Mouse (Mus musculus) megakaryocyte-erythroid progenitor cell, adult 5-6 weeks (primary cell): ENCODE data around the gene Olfr195. TPM values are rescaled to one million over a fixed set of nuclear protein-coding genes. Genes with fewer than 3 reads are reported as not detected.
"Not testable (repeated sequence)": the region's sequence is repeated elsewhere in the genome, so short reads cannot be mapped to it uniquely, and the experiment has no call there.

Source experiments
- ATAC-seq: replicated peaks from 2 replicates; pipeline ENCODE4 v1.8.0; 2016; ENCODE audit warnings: mild to moderate bottlenecking, inconsistent platforms; ENCODE audit not compliant: severe bottlenecking, poor library complexity, low FRiP score, low TSS enrichment
- total RNA-seq, 2 experiments: library from RNA; stranded (forward) in 1 of 2; stranded (reverse) in 1 of 2; fragments of 200-1000, 215-1000 nt in 1 of 2; fragments of >200 nt in 1 of 2; fragmentation: Nextera tagmentation in 1 of 2; gene quantifications; 2 replicates each; pipeline ENCODE4 v1.2.3; 2014 to 2017

Olfr195 gene
- total RNA-seq (2014; fragmentation: Nextera tagmentation), result not detected in 2 replicates
- not detected in 2 replicates for total RNA-seq (2017)

- ATAC-seq, result no peak
These were observed at the start of gene Olfr195 for GRCm38 (mm10) chr16:59146746-59147145. TSS of gene Olfr195 (plus strand) at chr16:59147046.

- ATAC-seq, result no peak
These were observed 41.5 kb upstream of the Olfr195 start for GRCm38 (mm10) chr16:59105312-59105711.

GRCm38 (mm10) chr16:59108522-59108921 is 38.3 kb upstream of the Olfr195 start:
- ATAC-seq, result not testable (repeated sequence)

- ATAC-seq, result no peak
These were observed 35.1 kb upstream of the Olfr195 start, which contains the start of gene Olfr193 for GRCm38 (mm10) chr16:59111781-59112180. TSS of gene Olfr193 (minus strand) at chr16:59111881.

- ATAC-seq, result no peak
These were observed 25.9 kb upstream of the Olfr195 start, which contains the start of gene Olfr194 for GRCm38 (mm10) chr16:59120969-59121368. TSS of gene Olfr194 (minus strand) at chr16:59121069.

- ATAC-seq, result no peak
These were observed 16.1 kb upstream of the Olfr195 start for GRCm38 (mm10) chr16:59130740-59131139.

GRCm38 (mm10) chr16:59141105-59141504 is 5.7 kb upstream of the Olfr195 start:
- ATAC-seq, result no peak

- no peak for ATAC-seq
These were observed 5.2 kb downstream of the Olfr195 start for GRCm38 (mm10) chr16:59151996-59152395.

- no peak for ATAC-seq
These were observed 23.5 kb downstream of the Olfr195 start, which contains the start of gene Olfr196 for GRCm38 (mm10) chr16:59170354-59170753. TSS of gene Olfr196 (minus strand) at chr16:59170454.

Other genes with a start within 250 kb of the Olfr195 start
- not detected in 2 replicates for gene Olfr181, start 218.3 kb upstream of the Olfr195 start, total RNA-seq (2014; fragmentation: Nextera tagmentation)
- not detected in 2 replicates for gene Olfr181, start 218.3 kb upstream of the Olfr195 start, total RNA-seq (2017)
- not detected in 2 replicates for gene Olfr180, start 217.7 kb upstream of the Olfr195 start, total RNA-seq (2014; fragmentation: Nextera tagmentation)
- gene Olfr180, start 217.7 kb upstream of the Olfr195 start, total RNA-seq (2017), result not detected in 2 replicates
- gene Olfr183, start 151.7 kb upstream of the Olfr195 start, total RNA-seq (2014; fragmentation: Nextera tagmentation), result not detected in 2 replicates
- gene Olfr183, start 151.7 kb upstream of the Olfr195 start, total RNA-seq (2017), result not detected in 2 replicates
- gene Olfr186, start 116.8 kb upstream of the Olfr195 start, total RNA-seq (2014; fragmentation: Nextera tagmentation), result not detected in 2 replicates
- gene Olfr186, start 116.8 kb upstream of the Olfr195 start, total RNA-seq (2017), result not detected in 2 replicates
- gene Olfr187, start 107.3 kb upstream of the Olfr195 start, total RNA-seq (2014; fragmentation: Nextera tagmentation), result not detected in 2 replicates
- not detected in 2 replicates for gene Olfr187, start 107.3 kb upstream of the Olfr195 start, total RNA-seq (2017)
- not detected in 2 replicates for gene Olfr190, start 69.0 kb upstream of the Olfr195 start, total RNA-seq (2014; fragmentation: Nextera tagmentation)
- not detected in 2 replicates for gene Olfr190, start 69.0 kb upstream of the Olfr195 start, total RNA-seq (2017)
- gene Olfr191, start 57.2 kb upstream of the Olfr195 start, total RNA-seq (2014; fragmentation: Nextera tagmentation), result not detected in 2 replicates
- not detected in 2 replicates for gene Olfr191, start 57.2 kb upstream of the Olfr195 start, total RNA-seq (2017)
- not detected in 2 replicates for gene Olfr193, start 35.2 kb upstream of the Olfr195 start, total RNA-seq (2014; fragmentation: Nextera tagmentation)
- not detected in 2 replicates for gene Olfr193, start 35.2 kb upstream of the Olfr195 start, total RNA-seq (2017)
- not detected in 2 replicates for gene Olfr194, start 26.0 kb upstream of the Olfr195 start, total RNA-seq (2014; fragmentation: Nextera tagmentation)
- gene Olfr194, start 26.0 kb upstream of the Olfr195 start, total RNA-seq (2017), result not detected in 2 replicates
- not detected in 2 replicates for gene Olfr196, start 23.4 kb downstream of the Olfr195 start, total RNA-seq (2014; fragmentation: Nextera tagmentation)
- gene Olfr196, start 23.4 kb downstream of the Olfr195 start, total RNA-seq (2017), result not detected in 2 replicates
- gene Olfr198, start 56.5 kb downstream of the Olfr195 start, total RNA-seq (2014; fragmentation: Nextera tagmentation), result not detected in 2 replicates
- gene Olfr198, start 56.5 kb downstream of the Olfr195 start, total RNA-seq (2017), result not detected in 2 replicates
- not detected in 2 replicates for gene Olfr199, start 72.7 kb downstream of the Olfr195 start, total RNA-seq (2014; fragmentation: Nextera tagmentation)
- not detected in 2 replicates for gene Olfr199, start 72.7 kb downstream of the Olfr195 start, total RNA-seq (2017)
- gene Olfr201, start 125.6 kb downstream of the Olfr195 start, total RNA-seq (2014; fragmentation: Nextera tagmentation), result not detected in 2 replicates
- not detected in 2 replicates for gene Olfr201, start 125.6 kb downstream of the Olfr195 start, total RNA-seq (2017)
- not detected in 2 replicates for gene Olfr202, start 139.7 kb downstream of the Olfr195 start, total RNA-seq (2014; fragmentation: Nextera tagmentation)
- not detected in 2 replicates for gene Olfr202, start 139.7 kb downstream of the Olfr195 start, total RNA-seq (2017)
- not detected in 2 replicates for gene Olfr203, start 151.8 kb downstream of the Olfr195 start, total RNA-seq (2014; fragmentation: Nextera tagmentation)
- gene Olfr203, start 151.8 kb downstream of the Olfr195 start, total RNA-seq (2017), result not detected in 2 replicates
- not detected in 2 replicates for gene Olfr204, start 171.2 kb downstream of the Olfr195 start, total RNA-seq (2014; fragmentation: Nextera tagmentation)
- not detected in 2 replicates for gene Olfr204, start 171.2 kb downstream of the Olfr195 start, total RNA-seq (2017)
- not detected in 2 replicates for gene Olfr205, start 184.1 kb downstream of the Olfr195 start, total RNA-seq (2014; fragmentation: Nextera tagmentation)
- gene Olfr205, start 184.1 kb downstream of the Olfr195 start, total RNA-seq (2017), result not detected in 2 replicates
- not detected in 2 replicates for gene Olfr206, start 202.2 kb downstream of the Olfr195 start, total RNA-seq (2014; fragmentation: Nextera tagmentation)
- not detected in 2 replicates for gene Olfr206, start 202.2 kb downstream of the Olfr195 start, total RNA-seq (2017)
- not detected in 2 replicates for gene Olfr209, start 216.9 kb downstream of the Olfr195 start, total RNA-seq (2014; fragmentation: Nextera tagmentation)
- not detected in 2 replicates for gene Olfr209, start 216.9 kb downstream of the Olfr195 start, total RNA-seq (2017)